Mouse (Mus musculus) neural tube, embryonic 14.5 days (tissue): ENCODE data around the gene Kcnab2. TPM values are rescaled to one million over a fixed set of nuclear protein-coding genes. Genes with fewer than 3 reads are reported as not detected.
A peak's percentile ranks its signal among the peaks of the same experiment; 100 is the strongest.

ENCODE experiments used
- ATAC-seq: fragments of 200-750 bp; cut with Nextera tagmentation; 2 replicates; pipeline ENCODE4 v1.8.0; 2017; ENCODE audit warnings: low read depth, mild to moderate bottlenecking, moderate TSS enrichment, moderate library complexity
- H3K27ac ChIP-seq: fragments of 300-500 bp; sonication (generic); 2 replicates; pipeline ENCODE4 v1.5.1; 2014; ENCODE audit warnings: low read depth, mild to moderate bottlenecking, control low read depth, low read length, moderate library complexity, mixed read lengths
- H3K27me3 ChIP-seq: fragments of 300-500 bp; sonication (generic); 2 replicates; pipeline ENCODE4 v1.6.1; 2014; ENCODE audit warnings: low read length; ENCODE audit not compliant: control insufficient read depth, insufficient read depth
- H3K36me3 ChIP-seq: fragments of 300-500 bp; sonication (generic); 2 replicates; pipeline ENCODE4 v1.6.1; 2014; ENCODE audit warnings: low read length, mixed read lengths; ENCODE audit not compliant: control insufficient read depth, insufficient read depth
- H3K4me1 ChIP-seq: fragments of 300-500 bp; sonication (generic); 2 replicates; pipeline ENCODE4 v1.6.1; 2014; ENCODE audit warnings: low read length; ENCODE audit not compliant: control insufficient read depth, insufficient read depth
- H3K4me2 ChIP-seq: fragments of 300-500 bp; sonication (generic); 2 replicates; pipeline ENCODE4 v1.6.1; 2014; ENCODE audit warnings: mild to moderate bottlenecking, low read depth, low read length, control low read depth
- H3K4me3 ChIP-seq: fragments of 300-500 bp; sonication (generic); 2 replicates; pipeline ENCODE4 v1.5.1; 2014; ENCODE audit warnings: low read depth, low read length, control low read depth, mixed read lengths
- H3K9ac ChIP-seq: fragments of 300-500 bp; sonication (generic); replicated peaks from 2 replicates; pipeline ENCODE4 v1.6.1; 2014; ENCODE audit warnings: low read depth, mild to moderate bottlenecking, control low read depth, low read length, mixed read lengths
- H3K9me3 ChIP-seq: fragments of 300-500 bp; sonication (generic); 2 replicates; pipeline ENCODE4 v1.6.1; 2016; ENCODE audit warnings: low read length; ENCODE audit not compliant: control insufficient read depth
- WGBS: fragments of 180-500 bp; shearing (Covaris S2); extraction: QIAGEN DNeasy Blood & Tissue Kit; methylation state at CpG from one replicate; pipeline ENCODE4 v1.1.7; 2014; 5-methylcytosine and 5-hydroxymethylcytosine counted together
- polyA plus RNA-seq: library from polyadenylated mRNA; unstranded; fragments of >200 nt; fragmentation: Nextera tagmentation; extraction: Ambion mirVana; gene quantifications from 2 replicates; pipeline ENCODE4 v1.2.1, GENCODE M21; 2014

Gene Kcnab2
- polyA plus RNA-seq, 1 experiment from 2014 or later: 18.3 TPM

- no peak for ATAC-seq
- Histone ChIP-seq H3K4me1 (no peaks in the 10 kb centered on the region), H3K27me3 (no peaks in the 10 kb centered on the region), H3K9ac (no peak overlapping the region), H3K9me3 (no peaks in the 10 kb centered on the region), H3K4me2 (no peak overlapping the region), H3K36me3 (no peaks in the 10 kb centered on the region), H3K27ac (no peak overlapping the region), H3K4me3 (no peak overlapping the region)
- 72% methylated on average over 5 of the region's 5 CpGs for WGBS
These were observed 85.5 kb downstream of the Kcnab2 start for GRCm38 (mm10) chr4:152392192-152392591.

DNA sequence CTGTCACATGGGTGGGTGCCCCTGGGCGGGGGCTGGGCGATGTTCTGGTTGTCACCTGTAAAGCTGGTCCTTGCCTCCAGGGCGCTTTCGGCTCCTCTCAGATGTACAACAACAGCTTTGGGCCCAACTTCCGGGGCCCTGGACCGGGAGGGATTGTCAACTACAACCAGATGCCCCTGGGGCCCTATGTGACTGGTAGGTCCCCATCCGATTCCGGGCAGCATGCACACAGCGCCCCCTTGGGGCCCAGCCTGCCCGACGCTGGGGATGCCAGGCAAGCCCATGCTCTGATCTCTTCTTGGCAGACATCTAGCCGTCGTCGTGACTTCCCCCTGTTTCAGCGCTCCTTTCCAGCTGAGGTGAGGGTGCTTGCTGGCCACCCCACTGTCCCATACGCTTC, 92.0 kb downstream of the Kcnab2 start:
- Histone ChIP-seq H3K4me1 (no peaks in the 10 kb centered on the region), H3K27me3 (no peaks in the 10 kb centered on the region), H3K36me3 (peaks cover 18% of the 10 kb centered on the region), H3K9me3 (no peaks in the 10 kb centered on the region), H3K4me2 (no peak overlapping the region), H3K27ac (no peak overlapping the region), H3K9ac (no peak overlapping the region), H3K4me3 (no peak overlapping the region)
- ATAC-seq: no peak
- WGBS: 63% methylated on average over 16 of the region's 16 CpGs

GRCm38 (mm10) chr4:152382528-152383252, 95.0 kb downstream of the Kcnab2 start:
- H3K9me3 ChIP-seq: no peaks in the 10 kb centered on the region
- 86% methylated on average over 17 of the region's 17 CpGs for WGBS
- no peak overlapping the region for H3K4me2 ChIP-seq
- H3K9ac ChIP-seq: no peak overlapping the region
- no peak overlapping the region for H3K4me3 ChIP-seq
- H3K27ac ChIP-seq: no peak overlapping the region
- peaks cover 18% of the 10 kb centered on the region for H3K36me3 ChIP-seq
- no peaks in the 10 kb centered on the region for H3K27me3 ChIP-seq
- no peaks in the 10 kb centered on the region for H3K4me1 ChIP-seq
- ATAC-seq: no peak

DNA sequence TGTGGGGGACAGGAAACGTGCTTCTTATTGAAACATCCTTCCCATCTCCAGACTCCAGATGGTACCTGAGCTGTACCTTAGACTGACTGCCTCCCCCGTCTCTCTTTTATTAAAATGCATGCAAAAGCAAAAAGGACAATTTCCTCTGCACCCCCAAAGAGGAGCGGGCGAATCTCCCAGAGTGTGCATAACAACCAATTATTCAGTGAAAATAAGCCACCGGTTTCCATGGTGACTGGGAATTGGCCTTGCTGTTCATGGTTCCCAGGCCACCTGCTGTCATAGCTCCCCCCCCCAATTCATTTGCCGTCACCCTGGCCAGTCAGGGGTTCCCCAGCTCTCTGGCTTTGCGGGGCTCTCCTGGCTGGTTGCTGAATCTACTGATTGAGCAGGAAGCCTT, 112.4 kb downstream of the Kcnab2 start:
- Histone ChIP-seq H3K4me2 (no peak overlapping the region), H3K4me3 (no peak overlapping the region), H3K9me3 (no peaks in the 10 kb centered on the region), H3K4me1 (0 out of 2 replicates have a peak, but pooled peaks cover 3% of the 10 kb centered on the region), H3K36me3 (0 out of 2 replicates have a peak, but pooled peaks cover 8% of the 10 kb centered on the region), H3K9ac (no peak overlapping the region), H3K27me3 (peaks cover 4% of the 10 kb centered on the region; the same call in 1 of the 2 replicates), H3K27ac (no peak overlapping the region)
- WGBS: 39% methylated on average over 7 of the region's 7 CpGs
- ATAC-seq: no peak

- H3K27me3 ChIP-seq: peaks cover 6% of the 10 kb centered on the region; the same call in 1 of the 2 replicates
These were observed 115.5 kb downstream of the Kcnab2 start for GRCm38 (mm10) chr4:152362180-152362579.

DNA sequence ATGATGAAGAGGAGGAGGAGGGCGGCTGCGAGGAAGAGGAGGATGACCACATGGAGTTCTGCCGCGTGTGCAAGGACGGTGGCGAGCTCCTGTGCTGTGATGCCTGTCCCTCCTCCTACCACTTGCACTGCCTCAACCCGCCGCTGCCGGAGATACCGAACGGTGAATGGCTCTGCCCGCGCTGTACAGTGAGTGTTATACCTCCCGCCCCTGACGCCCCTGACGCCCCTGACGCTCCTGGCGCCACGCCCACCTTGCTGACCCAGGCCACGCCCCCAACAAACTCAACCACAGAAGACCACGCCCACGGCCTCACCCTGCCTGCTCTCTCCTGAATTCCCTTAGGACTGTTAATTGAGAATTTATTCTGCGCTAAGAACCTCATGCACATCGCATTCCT, 116.8 kb downstream of the Kcnab2 start:
- peaks cover 4% of the 10 kb centered on the region; the same call in 1 of the 2 replicates for H3K36me3 ChIP-seq
- no peak overlapping the region for H3K9ac ChIP-seq
- H3K27ac ChIP-seq: no peak overlapping the region
- under 1% methylated on average over 23 of the region's 24 CpGs for WGBS
- peak overlapping the region; percentile 20; the same call in 1 of the 2 replicates for H3K4me2 ChIP-seq
- H3K4me1 ChIP-seq: 0 out of 2 replicates have a peak, but pooled peaks cover 3% of the 10 kb centered on the region
- no peaks in the 10 kb centered on the region for H3K9me3 ChIP-seq
- no peak overlapping the region for H3K4me3 ChIP-seq
- ATAC-seq: no peak
- peaks cover 3% of the 10 kb centered on the region; the same call in 1 of the 2 replicates for H3K27me3 ChIP-seq

More at GRCm38 (mm10) chr4:152362180-152362579, 115.5 kb downstream of the Kcnab2 start:
- Histone ChIP-seq H3K4me2 (no peak overlapping the region), H3K4me1 (0 out of 2 replicates have a peak, but pooled peaks cover 3% of the 10 kb centered on the region), H3K9me3 (no peaks in the 10 kb centered on the region), H3K9ac (no peak overlapping the region), H3K27ac (no peak overlapping the region), H3K36me3 (0 out of 2 replicates have a peak, but pooled peaks cover 8% of the 10 kb centered on the region), H3K4me3 (no peak overlapping the region)
- WGBS: 69% methylated on average over 9 of the region's 9 CpGs
- no peak for ATAC-seq

GRCm38 (mm10) chr4:152359700-152360099, 118.0 kb downstream of the Kcnab2 start:
- 10% methylated on average over 10 of the region's 11 CpGs for WGBS

DNA sequence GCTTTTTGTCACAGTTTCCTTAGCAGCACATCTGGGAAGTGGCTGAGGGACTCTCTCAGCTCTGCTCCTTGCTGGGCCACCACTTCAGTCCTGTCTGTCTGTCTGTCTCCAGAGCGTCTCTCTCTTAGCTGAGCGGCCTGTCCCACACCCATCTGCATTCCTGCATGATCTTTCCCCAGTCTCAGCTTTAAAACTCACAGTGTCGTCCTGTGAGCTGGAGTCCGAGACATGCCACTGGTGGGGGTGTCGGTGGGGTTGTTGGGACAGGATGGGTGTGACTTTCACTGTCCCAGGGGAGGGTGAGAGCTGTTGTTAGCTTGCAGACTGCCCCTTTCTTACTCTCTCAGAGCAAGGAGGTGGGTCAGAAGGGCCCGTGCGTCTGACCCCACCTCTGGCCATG, 122.0 kb downstream of the Kcnab2 start:
- H3K27ac ChIP-seq: no peak overlapping the region
- H3K9me3 ChIP-seq: no peaks in the 10 kb centered on the region
- H3K4me1 ChIP-seq: peaks cover 16% of the 10 kb centered on the region
- H3K36me3 ChIP-seq: no peaks in the 10 kb centered on the region; the same call in 1 of the 2 replicates
- no peak overlapping the region for H3K9ac ChIP-seq
- 85% methylated on average over 7 of the region's 7 CpGs for WGBS
- H3K4me3 ChIP-seq: no peak overlapping the region
- peaks cover 3% of the 10 kb centered on the region; the same call in 1 of the 2 replicates for H3K27me3 ChIP-seq
- ATAC-seq: no peak
- no peak overlapping the region for H3K4me2 ChIP-seq

More at GRCm38 (mm10) chr4:152359700-152360099, 118.0 kb downstream of the Kcnab2 start:
- Histone ChIP-seq H3K9me3 (no peaks in the 10 kb centered on the region), H3K36me3 (peaks cover 4% of the 10 kb centered on the region; the same call in 1 of the 2 replicates), H3K27ac (no peak overlapping the region), H3K4me3 (no peak overlapping the region), H3K4me1 (no peaks in the 10 kb centered on the region), H3K9ac (no peak overlapping the region), H3K27me3 (peaks cover 3% of the 10 kb centered on the region; the same call in 1 of the 2 replicates), H3K4me2 (no peak overlapping the region)
- ATAC-seq: no peak
